Mouse (Mus musculus) lung, embryonic 16.5 days (tissue): ENCODE results near the gene Tmem229a. TPM values are rescaled to one million over a fixed set of nuclear protein-coding genes. Genes with fewer than 3 reads are reported as not detected.
A peak's percentile ranks its signal among the peaks of the same experiment; 100 is the strongest.

Experiments used
- ATAC-seq: fragments of 200-750 bp; cut with Nextera tagmentation; 2 replicates; pipeline ENCODE4 v1.8.0; 2017; ENCODE audit warnings: low read depth, mild to moderate bottlenecking, moderate library complexity
- H3K27ac ChIP-seq: fragments of 300-500 bp; sonication (generic); 2 replicates; pipeline ENCODE4 v1.5.1; 2014; ENCODE audit warnings: mild to moderate bottlenecking, control low read depth, low read length
- H3K27me3 ChIP-seq: fragments of 300-500 bp; sonication (generic); 2 replicates; pipeline ENCODE4 v1.6.1; 2014; ENCODE audit warnings: low read depth, low read length, mixed read lengths; ENCODE audit not compliant: control insufficient read depth, insufficient read depth
- H3K36me3 ChIP-seq: fragments of 300-500 bp; sonication (generic); 2 replicates; pipeline ENCODE4 v1.6.1; 2014; ENCODE audit warnings: low read length; ENCODE audit not compliant: control insufficient read depth, insufficient read depth
- H3K4me1 ChIP-seq: fragments of 300-500 bp; sonication (generic); replicated peaks from 2 replicates; pipeline ENCODE4 v1.6.1; 2014; ENCODE audit warnings: low read length, mixed read lengths; ENCODE audit not compliant: control insufficient read depth, insufficient read depth
- H3K4me2 ChIP-seq: fragments of 300-500 bp; sonication (generic); 2 replicates; pipeline ENCODE4 v1.6.1; 2014; ENCODE audit warnings: low read depth, low read length, control low read depth
- H3K4me3 ChIP-seq: fragments of 300-500 bp; sonication (generic); 2 replicates; pipeline ENCODE4 v1.5.1; 2014; ENCODE audit warnings: mild to moderate bottlenecking, low read length, control low read depth
- H3K9ac ChIP-seq: fragments of 300-500 bp; sonication (generic); 2 replicates; pipeline ENCODE4 v1.6.1; 2014; ENCODE audit warnings: low read length, control low read depth
- H3K9me3 ChIP-seq: fragments of 300-500 bp; sonication (generic); 2 replicates; pipeline ENCODE4 v1.6.1; 2016; ENCODE audit warnings: low read length; ENCODE audit not compliant: control insufficient read depth
- WGBS: fragments of 180-500 bp; shearing (Covaris S2); extraction: QIAGEN DNeasy Blood & Tissue Kit; methylation state at CpG from one replicate; pipeline ENCODE4 v1.1.7; 2014; 5-methylcytosine and 5-hydroxymethylcytosine counted together
- polyA plus RNA-seq: library from polyadenylated mRNA; unstranded; fragments of >200 nt; fragmentation: Nextera tagmentation; extraction: Ambion mirVana; gene quantifications from 2 replicates; pipeline ENCODE4 v1.2.1, GENCODE M21; 2015

Gene Tmem229a
- polyA plus RNA-seq, 1 experiment from 2014 or later: 0.06 TPM

DNA sequence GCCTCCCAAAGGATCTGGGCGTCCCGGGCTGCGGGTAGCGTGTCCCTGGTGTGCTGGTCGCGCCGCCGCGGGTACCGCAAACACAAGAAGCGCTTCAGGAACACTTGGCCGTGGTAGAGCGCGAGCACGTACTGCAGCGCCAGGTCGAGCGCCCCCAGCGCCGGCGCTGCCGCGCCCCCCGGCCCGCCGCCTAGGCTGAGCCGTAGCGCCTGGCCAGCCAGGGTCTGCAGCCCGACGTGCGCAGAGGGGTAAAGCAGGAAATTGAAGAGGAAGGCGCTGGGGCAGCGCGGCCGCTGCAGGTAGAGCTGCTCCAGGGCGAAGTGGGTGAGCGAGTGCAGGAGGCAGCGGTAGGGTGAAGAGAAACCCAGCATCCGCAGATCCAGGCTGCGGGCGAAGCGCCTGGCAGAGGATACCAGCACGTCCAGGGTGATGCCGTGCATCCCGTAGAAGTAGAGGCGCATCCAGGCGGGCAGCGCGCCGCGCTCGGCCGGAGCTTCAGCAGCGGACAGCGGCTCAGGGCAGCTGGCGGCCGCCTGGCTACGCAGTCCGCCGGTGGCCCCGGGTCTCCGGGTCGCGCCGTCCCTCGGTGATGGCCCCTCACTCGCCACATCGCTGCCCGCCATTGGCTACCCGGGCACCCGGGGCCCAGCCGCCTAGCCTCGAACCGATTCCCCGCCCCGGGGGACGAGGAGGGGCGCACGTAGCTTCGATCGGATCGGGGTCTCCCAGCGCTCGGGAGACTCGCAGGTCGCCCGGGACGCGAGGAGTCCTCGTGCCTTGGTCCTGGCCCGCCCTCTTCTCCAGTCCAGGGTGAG is 759 bp downstream of the Tmem229a start:
- no peaks in the 10 kb centered on the region for H3K9me3 ChIP-seq
- H3K4me2 ChIP-seq: peak overlapping the region; percentile 97
- no peak overlapping the region for H3K27ac ChIP-seq
- H3K9ac ChIP-seq: peak overlapping the region; percentile 45
- no peaks in the 10 kb centered on the region for H3K36me3 ChIP-seq
- under 1% methylated on average over 78 of the region's 91 CpGs for WGBS
- peak; percentile 77 for ATAC-seq
- peaks cover 24% of the 10 kb centered on the region for H3K27me3 ChIP-seq
- peaks cover 11% of the 10 kb centered on the region for H3K4me1 ChIP-seq
- H3K4me3 ChIP-seq: peak overlapping the region; percentile 58

DNA sequence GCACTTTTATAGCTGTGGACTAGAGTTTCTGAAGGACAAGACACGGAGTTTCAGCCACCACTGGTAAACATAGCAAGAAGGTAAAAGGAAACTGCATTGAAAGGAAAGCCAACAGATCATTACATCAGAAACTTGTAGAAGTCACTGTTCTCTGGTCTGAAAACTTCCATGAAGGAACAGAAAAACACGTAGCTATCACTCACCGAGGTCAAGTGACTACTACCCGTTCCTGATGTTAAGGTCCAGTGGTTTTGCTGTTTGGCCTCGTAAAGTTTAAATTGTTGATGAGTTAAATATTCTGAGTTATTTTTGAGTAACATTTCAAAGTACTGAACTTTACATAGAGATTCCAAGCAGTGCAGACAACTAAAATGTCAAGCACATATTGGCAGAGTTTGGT is 2.0 kb downstream of the Tmem229a start:
- no peaks in the 10 kb centered on the region for H3K9me3 ChIP-seq
- no peak overlapping the region for H3K4me3 ChIP-seq
- H3K27me3 ChIP-seq: peaks cover 24% of the 10 kb centered on the region
- H3K36me3 ChIP-seq: no peaks in the 10 kb centered on the region
- no peak overlapping the region for H3K9ac ChIP-seq
- peaks cover 11% of the 10 kb centered on the region for H3K4me1 ChIP-seq
- 71% methylated on average over 5 of the region's 5 CpGs for WGBS
- ATAC-seq: no peak
- no peak overlapping the region for H3K27ac ChIP-seq
- H3K4me2 ChIP-seq: no peak overlapping the region

DNA sequence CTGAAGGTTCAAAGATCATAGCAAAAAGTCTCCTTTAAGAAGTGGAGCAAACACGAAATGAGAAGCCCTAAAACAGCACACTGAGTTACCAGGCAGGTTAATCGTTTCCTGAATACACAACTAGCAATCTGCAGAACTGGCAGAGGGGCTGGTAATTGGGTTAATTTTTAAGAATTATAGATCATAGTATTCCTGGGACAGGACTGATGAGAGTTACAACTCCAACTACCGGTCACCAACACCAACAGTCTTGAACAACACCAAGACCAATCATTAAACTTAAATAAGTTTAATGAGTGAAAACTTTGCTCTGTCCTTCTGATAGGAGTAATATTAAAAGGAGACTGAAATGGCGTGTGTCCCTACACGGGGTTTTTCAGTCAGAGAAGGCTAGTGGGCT is 3.8 kb downstream of the Tmem229a start:
- H3K27ac ChIP-seq: no peak overlapping the region
- no peaks in the 10 kb centered on the region for H3K36me3 ChIP-seq
- 73% methylated on average over 5 of the region's 5 CpGs for WGBS
- no peak for ATAC-seq
- peaks cover 11% of the 10 kb centered on the region for H3K4me1 ChIP-seq
- H3K4me3 ChIP-seq: no peak overlapping the region
- no peak overlapping the region for H3K4me2 ChIP-seq
- no peaks in the 10 kb centered on the region for H3K9me3 ChIP-seq
- peaks cover 24% of the 10 kb centered on the region for H3K27me3 ChIP-seq
- H3K9ac ChIP-seq: no peak overlapping the region

DNA sequence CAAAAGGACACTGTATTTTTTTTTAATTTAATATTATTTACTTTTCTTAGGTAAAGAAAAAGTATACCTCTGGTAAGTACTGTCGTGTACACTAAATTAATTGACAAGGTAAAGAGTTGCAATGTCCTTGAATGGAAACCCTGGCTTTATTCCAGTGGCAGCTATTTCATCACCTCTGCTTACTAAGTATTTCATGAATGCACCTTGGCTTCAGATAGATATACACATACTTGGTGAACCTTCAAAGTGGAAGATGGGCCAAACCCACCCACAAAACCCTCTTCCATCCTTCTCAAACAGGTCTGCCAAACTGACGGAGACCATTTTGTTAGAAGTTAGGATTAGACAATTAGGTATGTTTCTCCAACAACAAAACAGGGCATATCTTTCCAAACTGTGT is 5.4 kb downstream of the Tmem229a start:
- ATAC-seq: no peak
- H3K9me3 ChIP-seq: no peaks in the 10 kb centered on the region
- WGBS: 80% methylated on average over 2 of the region's 2 CpGs

DNA sequence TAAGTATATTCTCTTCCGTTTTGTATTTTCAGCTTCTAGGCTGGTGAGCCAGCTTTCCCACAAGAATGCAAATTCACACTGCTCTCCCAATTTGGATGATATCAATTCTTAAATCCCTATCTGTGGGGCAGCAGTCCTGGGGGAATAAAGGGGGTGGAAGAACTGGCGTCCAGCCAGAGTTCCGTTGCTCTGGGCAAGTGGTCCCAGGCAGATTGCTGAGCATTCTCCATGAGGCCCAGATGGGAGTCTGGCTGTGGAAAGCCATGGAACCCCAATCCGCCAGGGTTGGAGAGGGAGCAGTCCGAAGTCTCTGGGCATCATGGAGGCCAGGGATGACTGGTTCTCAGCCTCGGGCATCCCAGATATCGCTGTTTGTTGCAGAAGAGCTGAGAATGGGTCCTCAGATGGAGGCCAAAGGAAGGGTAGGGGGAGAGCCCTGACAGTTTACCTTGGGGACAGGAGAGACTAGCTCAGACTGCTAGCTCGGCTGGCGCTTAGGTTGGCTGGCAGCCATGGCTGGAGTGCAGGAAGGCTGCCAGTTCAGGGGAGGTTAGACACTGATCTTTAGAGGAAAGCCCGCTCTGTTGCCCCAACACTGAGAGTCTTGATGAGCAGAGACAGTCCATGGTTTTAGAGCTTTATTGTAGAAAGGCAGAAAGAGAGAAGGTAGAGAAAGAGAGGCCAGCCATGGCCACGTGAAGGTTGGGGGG is 30.9 kb downstream of the Tmem229a start:
- ATAC-seq: no peak
- H3K27me3 ChIP-seq: no peaks in the 10 kb centered on the region
- WGBS: 83% methylated on average over 11 of the region's 11 CpGs

More for the DNA sequence above, 5.4 kb downstream of the Tmem229a start:
- H3K4me1 ChIP-seq: peaks cover 4% of the 10 kb centered on the region
- no peak overlapping the region for H3K4me3 ChIP-seq
- no peak overlapping the region for H3K4me2 ChIP-seq
- no peak overlapping the region for H3K9ac ChIP-seq
- H3K27ac ChIP-seq: no peak overlapping the region
- H3K36me3 ChIP-seq: no peaks in the 10 kb centered on the region
- H3K27me3 ChIP-seq: peaks cover 18% of the 10 kb centered on the region

DNA sequence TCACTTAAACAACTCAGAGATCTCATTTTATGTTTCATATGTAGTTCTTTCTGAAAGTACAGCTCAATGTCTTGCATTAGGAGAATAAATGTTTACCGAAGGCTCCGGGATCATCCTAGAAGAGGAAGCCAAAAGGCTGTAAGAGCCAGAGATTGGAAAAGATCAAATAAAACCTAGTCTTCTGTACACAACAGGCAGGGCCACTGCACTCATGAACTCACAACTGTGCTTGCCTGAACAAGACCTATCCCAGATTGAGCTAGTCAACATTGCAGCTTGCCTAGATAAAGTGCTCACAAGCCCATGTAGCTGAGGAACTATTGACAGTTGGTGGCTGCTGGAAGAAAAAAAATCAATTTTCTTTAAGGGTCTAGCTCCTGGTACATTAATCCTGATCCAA is 42.5 kb downstream of the Tmem229a start:
- Histone ChIP-seq H3K4me2 (no peak overlapping the region), H3K27ac (no peak overlapping the region), H3K4me3 (no peak overlapping the region), H3K27me3 (no peaks in the 10 kb centered on the region), H3K4me1 (no peaks in the 10 kb centered on the region), H3K36me3 (no peaks in the 10 kb centered on the region), H3K9ac (no peak overlapping the region), H3K9me3 (no peaks in the 10 kb centered on the region)
- WGBS: 75% methylated on average over 2 of the region's 2 CpGs
- ATAC-seq: no peak

More for the DNA sequence above, 30.9 kb downstream of the Tmem229a start:
- Histone ChIP-seq H3K4me3 (no peak overlapping the region), H3K9ac (no peak overlapping the region), H3K4me1 (no peaks in the 10 kb centered on the region), H3K9me3 (no peaks in the 10 kb centered on the region), H3K4me2 (no peak overlapping the region), H3K27ac (no peak overlapping the region), H3K36me3 (no peaks in the 10 kb centered on the region)

DNA sequence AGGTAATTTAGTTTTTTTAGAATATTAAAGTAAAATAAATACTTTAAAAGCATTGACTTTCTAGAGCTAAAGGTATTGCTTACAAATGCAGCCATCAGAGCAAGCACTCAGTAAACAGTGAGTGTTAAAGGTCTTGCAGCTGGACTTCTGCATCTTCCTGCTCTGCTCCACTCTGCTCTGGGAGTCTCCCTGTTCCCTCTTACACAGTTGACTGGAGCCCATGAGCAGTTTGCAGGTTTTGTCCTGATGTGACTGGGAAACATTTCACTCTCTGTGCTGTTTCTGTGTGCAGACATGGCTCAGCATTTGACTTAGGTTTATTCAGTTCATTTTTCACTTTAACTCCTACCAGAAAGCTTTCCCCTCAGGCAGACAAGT is 45.4 kb downstream of the Tmem229a start:
- no peaks in the 10 kb centered on the region for H3K9me3 ChIP-seq
- H3K4me2 ChIP-seq: no peak overlapping the region
- no peak overlapping the region for H3K9ac ChIP-seq
- H3K4me1 ChIP-seq: no peaks in the 10 kb centered on the region
- H3K27me3 ChIP-seq: no peaks in the 10 kb centered on the region
- no peak overlapping the region for H3K4me3 ChIP-seq
- no peak for ATAC-seq
- no peak overlapping the region for H3K27ac ChIP-seq
- no peaks in the 10 kb centered on the region for H3K36me3 ChIP-seq

DNA sequence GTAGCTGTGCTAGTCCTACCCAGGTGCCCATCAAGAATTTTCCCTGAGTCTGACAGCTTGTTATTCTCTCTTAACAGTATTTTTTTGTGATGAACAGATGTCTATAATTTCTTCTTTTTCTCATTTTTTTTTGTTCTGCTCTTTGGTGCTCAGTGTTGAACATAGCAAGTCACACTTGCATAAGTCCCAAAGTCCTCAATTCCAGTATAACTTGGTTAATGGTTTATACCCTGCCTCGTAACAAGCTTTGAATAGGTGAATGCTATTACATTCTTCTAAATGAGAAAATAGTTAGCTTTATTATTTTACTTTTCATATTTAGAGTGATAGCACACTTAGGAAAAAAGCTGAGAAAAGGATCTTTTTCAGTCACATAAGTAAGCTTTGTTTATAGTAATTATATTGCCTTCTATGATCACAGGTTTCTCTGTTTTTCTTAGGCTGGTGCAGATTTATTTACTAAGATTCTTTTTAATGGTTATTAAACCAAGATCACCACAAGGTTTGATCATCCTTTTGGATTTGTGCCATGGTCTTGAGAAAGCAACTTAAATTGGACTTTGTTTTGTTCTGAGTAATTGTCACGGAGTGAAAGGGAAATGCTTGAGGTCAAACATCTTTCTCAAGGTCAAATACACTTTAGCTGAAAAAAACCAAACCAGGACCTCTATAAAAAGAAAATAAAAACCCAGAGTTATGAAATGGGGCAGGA is 45.9 kb downstream of the Tmem229a start:
- H3K4me1 ChIP-seq: no peaks in the 10 kb centered on the region
- H3K9ac ChIP-seq: no peak overlapping the region
- H3K27me3 ChIP-seq: no peaks in the 10 kb centered on the region
- no peak overlapping the region for H3K4me2 ChIP-seq
- no peak for ATAC-seq
- H3K9me3 ChIP-seq: no peaks in the 10 kb centered on the region
- H3K4me3 ChIP-seq: no peak overlapping the region
- H3K27ac ChIP-seq: no peak overlapping the region
- no peaks in the 10 kb centered on the region for H3K36me3 ChIP-seq
- WGBS: 52% methylated on average over 2 of the region's 2 CpGs

DNA sequence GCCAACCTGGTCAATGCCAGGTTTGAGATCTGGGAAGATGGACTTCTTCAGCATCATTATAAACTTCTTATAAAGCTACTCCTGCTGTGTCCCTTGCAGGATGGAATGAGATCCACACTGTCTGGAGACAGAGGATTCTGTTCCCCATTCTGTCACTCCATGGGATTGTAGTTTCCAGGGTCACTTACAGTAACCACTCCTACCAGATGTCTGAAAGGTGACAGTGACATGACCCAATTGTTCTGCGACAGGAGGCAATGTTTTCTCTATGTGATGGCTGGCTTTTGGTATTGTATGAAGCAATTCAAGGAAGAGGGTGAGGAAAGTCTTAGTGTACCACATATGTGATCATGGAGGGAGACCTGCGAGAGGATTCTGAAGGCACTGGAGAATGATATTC is 48.3 kb downstream of the Tmem229a start:
- no peak overlapping the region for H3K4me2 ChIP-seq
- H3K4me1 ChIP-seq: no peaks in the 10 kb centered on the region
- 50% methylated on average over 2 of the region's 2 CpGs for WGBS
- H3K9ac ChIP-seq: no peak overlapping the region
- no peaks in the 10 kb centered on the region for H3K27me3 ChIP-seq
- H3K9me3 ChIP-seq: no peaks in the 10 kb centered on the region
- H3K4me3 ChIP-seq: no peak overlapping the region
- no peaks in the 10 kb centered on the region for H3K36me3 ChIP-seq
- H3K27ac ChIP-seq: no peak overlapping the region
- no peak for ATAC-seq
